Mouse (Mus musculus) neural tube, embryonic 12.5 days (tissue): ENCODE measurements around the gene Gm13285. TPM values are rescaled to one million over a fixed set of nuclear protein-coding genes. Genes with fewer than 3 reads are reported as not detected.
"Not testable (repeated sequence)": the region's sequence is repeated elsewhere in the genome, so short reads cannot be mapped to it uniquely, and the experiment has no call there.

Experiments used
- ATAC-seq: fragments of 200-750 bp; cut with Nextera tagmentation; 2 replicates; pipeline ENCODE4 v1.8.0; 2017; ENCODE audit warnings: low read depth, mild to moderate bottlenecking, moderate TSS enrichment, moderate library complexity; ENCODE audit not compliant: low FRiP score
- H3K27ac ChIP-seq: fragments of 300-500 bp; sonication (generic); 2 replicates; pipeline ENCODE4 v1.5.1; 2016
- H3K27me3 ChIP-seq: fragments of 300-500 bp; sonication (generic); replicated peaks from 2 replicates; pipeline ENCODE4 v1.6.1; 2016; ENCODE audit warnings: mild to moderate bottlenecking
- H3K36me3 ChIP-seq: fragments of 300-500 bp; sonication (generic); 2 replicates; pipeline ENCODE4 v1.6.1; 2016; ENCODE audit warnings: mild to moderate bottlenecking
- H3K4me1 ChIP-seq: fragments of 300-500 bp; sonication (generic); 2 replicates; pipeline ENCODE4 v1.6.1; 2016
- H3K4me2 ChIP-seq: fragments of 300-500 bp; sonication (generic); replicated peaks from 2 replicates; pipeline ENCODE4 v1.6.1; 2016; ENCODE audit warnings: mild to moderate bottlenecking
- H3K4me3 ChIP-seq: fragments of 300-500 bp; sonication (generic); 2 replicates; pipeline ENCODE4 v1.5.1; 2016
- H3K9ac ChIP-seq: fragments of 300-500 bp; sonication (generic); 2 replicates; pipeline ENCODE4 v1.6.1; 2016; ENCODE audit warnings: mild to moderate bottlenecking
- H3K9me3 ChIP-seq: fragments of 300-500 bp; sonication (generic); 2 replicates; pipeline ENCODE4 v1.6.1; 2016; ENCODE audit warnings: mild to moderate bottlenecking
- WGBS: fragments of 180-500 bp; shearing (Covaris S2); methylation state at CpG from one replicate; pipeline ENCODE4 v1.1.7; 2016; 5-methylcytosine and 5-hydroxymethylcytosine counted together
- polyA plus RNA-seq: library from polyadenylated mRNA; unstranded; fragments of >200 nt; fragmentation: Nextera tagmentation; extraction: Ambion mirVana; gene quantifications from 2 replicates; pipeline ENCODE4 v1.2.1, GENCODE M21; 2016

Gene Gm13285
- polyA plus RNA-seq, result 0.58 and 0.77 TPM in 2 replicates

- 13% methylated on average over 5 of the region's 7 CpGs for WGBS
- H3K36me3 ChIP-seq, H3K4me3 ChIP-seq, H3K4me1 ChIP-seq, H3K9me3 ChIP-seq, H3K27ac ChIP-seq, ATAC-seq, H3K27me3 ChIP-seq, H3K4me2 ChIP-seq, H3K9ac ChIP-seq: not testable (repeated sequence)
Measured at GRCm38 (mm10) chr4:88799365-88799764, at the start of gene Gm13285. TSS of gene Gm13285 (plus strand) at chr4:88799665.

GRCm38 (mm10) chr4:88749926-88750325 is 49.5 kb upstream of the Gm13285 start:
- no peak for ATAC-seq
- Histone ChIP-seq H3K9me3 (no peaks in the 10 kb centered on the region), H3K4me1 (no peaks in the 10 kb centered on the region), H3K27ac (no peak overlapping the region), H3K36me3 (no peaks in the 10 kb centered on the region), H3K4me3 (no peak overlapping the region), H3K9ac (no peak overlapping the region), H3K4me2 (no peak overlapping the region), H3K27me3 (no peaks in the 10 kb centered on the region)
- 65% methylated on average over 6 of the region's 6 CpGs for WGBS

- WGBS, result 84% methylated on average over 15 of the region's 15 CpGs
- H3K27ac ChIP-seq, H3K9ac ChIP-seq, H3K36me3 ChIP-seq, H3K4me2 ChIP-seq, H3K9me3 ChIP-seq, ATAC-seq, H3K27me3 ChIP-seq, H3K4me1 ChIP-seq, H3K4me3 ChIP-seq: not testable (repeated sequence)
Measured at GRCm38 (mm10) chr4:88754818-88755340, 44.6 kb upstream of the Gm13285 start, which contains the start of gene Gm13271. TSS of gene Gm13271 (plus strand) at chr4:88754868.

- peak overlapping the region; percentile 62 for H3K4me2 ChIP-seq
- peak; percentile 41; the same call in 1 of the 2 replicates for ATAC-seq
- H3K9ac ChIP-seq, result peak overlapping the region; percentile 10; the same call in 1 of the 2 replicates
- H3K4me1 ChIP-seq, H3K27ac ChIP-seq, H3K36me3 ChIP-seq, H3K27me3 ChIP-seq, H3K9me3 ChIP-seq: not testable (repeated sequence)
- peak overlapping the region; percentile 33 for H3K4me3 ChIP-seq
- 12% methylated on average over 29 of the region's 31 CpGs for WGBS
Measured at GRCm38 (mm10) chr4:88756581-88757513, 42.6 kb upstream of the Gm13285 start.

- peak; percentile 100 for ATAC-seq
- under 1% methylated on average over 21 of the region's 21 CpGs for WGBS
- not testable (repeated sequence) for H3K36me3 ChIP-seq, H3K9ac ChIP-seq, H3K27ac ChIP-seq, H3K9me3 ChIP-seq, H3K4me1 ChIP-seq, H3K27me3 ChIP-seq
- Histone ChIP-seq H3K4me3 (peak overlapping the region; percentile 33), H3K4me2 (peak overlapping the region; percentile 62)
Measured at GRCm38 (mm10) chr4:88757628-88758031, 41.8 kb upstream of the Gm13285 start.

GRCm38 (mm10) chr4:88758751-88759150 is 40.7 kb upstream of the Gm13285 start:
- not testable (repeated sequence) for H3K9ac ChIP-seq, H3K27ac ChIP-seq, H3K9me3 ChIP-seq, ATAC-seq, H3K36me3 ChIP-seq, H3K4me1 ChIP-seq, H3K4me2 ChIP-seq, H3K4me3 ChIP-seq, H3K27me3 ChIP-seq
- 92% methylated on average over 9 of the region's 9 CpGs for WGBS

- H3K4me3 ChIP-seq, result peak within 1 kb of the TSS; percentile 27
- 24% methylated on average over 11 of the region's 14 CpGs for WGBS
- not testable (repeated sequence) for H3K9me3 ChIP-seq, H3K4me1 ChIP-seq, H3K9ac ChIP-seq, H3K36me3 ChIP-seq, H3K27me3 ChIP-seq, H3K27ac ChIP-seq, ATAC-seq
- H3K4me2 ChIP-seq, result peak within 1 kb of the TSS; percentile 59
Measured at GRCm38 (mm10) chr4:88759610-88760268, 39.7 kb upstream of the Gm13285 start, which contains the start of gene Gm13283. TSS of gene Gm13283 (plus strand) at chr4:88760119.

- Histone ChIP-seq H3K4me2 (peak overlapping the region; percentile 59), H3K4me3 (peak overlapping the region; percentile 27)
- ATAC-seq, H3K9me3 ChIP-seq, H3K4me1 ChIP-seq, H3K27ac ChIP-seq, H3K9ac ChIP-seq, H3K27me3 ChIP-seq, H3K36me3 ChIP-seq: not testable (repeated sequence)
- WGBS, result 0% methylated on average over 24 of the region's 28 CpGs
Measured at GRCm38 (mm10) chr4:88760431-88760830, 39.0 kb upstream of the Gm13285 start.

GRCm38 (mm10) chr4:88761776-88762175 is 37.7 kb upstream of the Gm13285 start:
- H3K9ac ChIP-seq, ATAC-seq, H3K36me3 ChIP-seq, H3K4me1 ChIP-seq, H3K27me3 ChIP-seq, H3K9me3 ChIP-seq, H3K4me2 ChIP-seq, H3K27ac ChIP-seq, H3K4me3 ChIP-seq: not testable (repeated sequence)
- 82% methylated on average over 6 of the region's 8 CpGs for WGBS

- not testable (repeated sequence) for H3K4me2 ChIP-seq, H3K4me3 ChIP-seq, ATAC-seq, H3K9ac ChIP-seq, H3K27ac ChIP-seq, H3K9me3 ChIP-seq, H3K27me3 ChIP-seq, H3K4me1 ChIP-seq, H3K36me3 ChIP-seq
- 63% methylated on average over 9 of the region's 9 CpGs for WGBS
Measured at GRCm38 (mm10) chr4:88762341-88762740, 37.1 kb upstream of the Gm13285 start.

- not testable (repeated sequence) for H3K9ac ChIP-seq, H3K9me3 ChIP-seq, H3K27ac ChIP-seq, H3K36me3 ChIP-seq, H3K4me1 ChIP-seq, ATAC-seq, H3K27me3 ChIP-seq
- H3K4me3 ChIP-seq, result peak overlapping the region; percentile 27
- 4% methylated on average over 31 of the region's 42 CpGs for WGBS
- H3K4me2 ChIP-seq, result peak overlapping the region; percentile 57
Measured at GRCm38 (mm10) chr4:88763384-88764018, 36.0 kb upstream of the Gm13285 start.

GRCm38 (mm10) chr4:88773534-88773933 is 25.9 kb upstream of the Gm13285 start, which contains the start of gene Gm13290:
TSS of gene Gm13290 (plus strand) at chr4:88773834.
- H3K27ac ChIP-seq, H3K27me3 ChIP-seq, H3K9me3 ChIP-seq, H3K4me2 ChIP-seq, H3K4me1 ChIP-seq, H3K9ac ChIP-seq, H3K4me3 ChIP-seq, H3K36me3 ChIP-seq, ATAC-seq: not testable (repeated sequence)
- no CpG with 5 or more reads among the region's 32 CpGs for WGBS
